Mouse (Mus musculus): ENCODE measurements at regions not wholly inside any gene's neighbourhood (a gene's known extent, or its start where the extent isn't known, plus 50 kb on each side); places are given as distances from the start of the nearest gene placed in this dataset.

- H3K36me3 ChIP-seq (ENCODE audit: insufficient read depth), result no peaks in the 10 kb centered on the region
- no peak overlapping the region for H3K9ac ChIP-seq
- no peaks in the 10 kb centered on the region for H3K9me3 ChIP-seq (ENCODE audit: low read depth, low read length)
- no peak overlapping the region for H3K4me3 ChIP-seq (ENCODE audit: low read depth, low read length)
- 92% methylated on average over 3 of the region's 3 CpGs for WGBS
- ATAC-seq (ENCODE audit: insufficient read depth) (no peak), DNase-seq (no peak)
- no peaks in the 10 kb centered on the region for H3K27me3 ChIP-seq (ENCODE audit: insufficient read depth, low read length)
- H3K4me2 ChIP-seq, result no peak overlapping the region
- H3K27ac ChIP-seq (ENCODE audit: low read depth), result no peak overlapping the region
- H3K4me1 ChIP-seq (ENCODE audit: insufficient read depth), result no peaks in the 10 kb centered on the region; the same call in 1 of the 2 replicates
- TF ChIP-seq CTCF (IDR thresholded peaks at IDR 0.05; ENCODE audit: low read depth), result no peak
Observed at GRCm38 (mm10) chr11:22690829-22691228, 169.9 kb downstream of the B3gnt2 start.

DNA sequence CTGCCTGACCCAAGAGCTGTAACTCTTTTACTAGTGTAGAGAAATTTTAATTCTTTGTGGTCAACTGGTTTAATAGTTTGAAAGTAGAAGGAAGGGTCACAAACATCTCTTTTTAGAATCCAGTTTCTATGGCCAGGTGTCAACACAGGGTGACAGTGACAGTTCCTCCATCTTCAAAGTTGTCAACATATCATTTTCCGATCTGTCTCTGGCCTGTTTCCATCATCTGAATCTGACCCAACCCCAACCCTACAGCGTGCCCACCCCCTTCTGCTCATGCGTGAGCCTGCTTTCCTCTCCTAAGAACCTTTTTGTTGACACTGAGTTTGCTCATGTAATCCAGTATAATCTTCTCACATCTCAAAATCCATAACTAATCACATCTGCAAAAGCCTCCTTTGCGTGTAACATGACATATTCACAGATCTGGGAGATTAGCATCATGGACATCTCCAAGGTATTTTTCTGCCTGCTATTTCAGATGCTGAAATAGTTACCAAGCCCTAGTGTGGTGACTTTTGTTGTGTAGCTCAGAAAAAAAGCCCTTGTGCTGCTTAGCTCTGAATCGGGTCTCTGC, 168.4 kb downstream of the B3gnt2 start:
- H3K4me1 ChIP-seq (ENCODE audit: insufficient read depth), result no peaks in the 10 kb centered on the region; the same call in 1 of the 2 replicates
- no peak for DNase-seq
- no peak overlapping the region for H3K9ac ChIP-seq
- no peaks in the 10 kb centered on the region for H3K9me3 ChIP-seq (ENCODE audit: low read depth, low read length)
- no peak overlapping the region for H3K4me2 ChIP-seq
- 74% methylated on average over 5 of the region's 5 CpGs for WGBS
- H3K27ac ChIP-seq (ENCODE audit: low read depth), result no peak overlapping the region
- no peak overlapping the region for H3K4me3 ChIP-seq (ENCODE audit: low read depth, low read length)
- H3K27me3 ChIP-seq (ENCODE audit: insufficient read depth, low read length), result no peaks in the 10 kb centered on the region
- TF ChIP-seq CTCF (IDR thresholded peaks at IDR 0.05; ENCODE audit: low read depth), result no peak
- H3K36me3 ChIP-seq (ENCODE audit: insufficient read depth), result no peaks in the 10 kb centered on the region
- ATAC-seq (ENCODE audit: insufficient read depth), result no peak

GRCm38 (mm10) chr11:22692941-22693341, 167.8 kb downstream of the B3gnt2 start:
- H3K9me3 ChIP-seq (ENCODE audit: low read depth, low read length), result no peaks in the 10 kb centered on the region
- H3K27ac ChIP-seq (ENCODE audit: low read depth), result no peak overlapping the region
- ATAC-seq (ENCODE audit: insufficient read depth) (no peak), DNase-seq (peak; percentile 21)
- WGBS, result 20% methylated on average over 1 of the region's 1 CpGs
- no peak overlapping the region for H3K9ac ChIP-seq
- H3K4me2 ChIP-seq, result no peak overlapping the region
- TF ChIP-seq CTCF (IDR thresholded peaks at IDR 0.05; ENCODE audit: low read depth), result no peak
- H3K4me3 ChIP-seq (ENCODE audit: low read depth, low read length), result no peak overlapping the region
- no peaks in the 10 kb centered on the region for H3K36me3 ChIP-seq (ENCODE audit: insufficient read depth)
- H3K27me3 ChIP-seq (ENCODE audit: insufficient read depth, low read length), result no peaks in the 10 kb centered on the region
- no peaks in the 10 kb centered on the region; the same call in 1 of the 2 replicates for H3K4me1 ChIP-seq (ENCODE audit: insufficient read depth)

GRCm38 (mm10) chr11:22693376-22693775, 167.4 kb downstream of the B3gnt2 start:
- no peaks in the 10 kb centered on the region for H3K9me3 ChIP-seq (ENCODE audit: low read depth, low read length)
- no peaks in the 10 kb centered on the region for H3K36me3 ChIP-seq (ENCODE audit: insufficient read depth)
- no peak for ATAC-seq (ENCODE audit: insufficient read depth)
- no peaks in the 10 kb centered on the region; the same call in 1 of the 2 replicates for H3K4me1 ChIP-seq (ENCODE audit: insufficient read depth)
- 85% methylated on average over 2 of the region's 2 CpGs for WGBS
- no peak overlapping the region for H3K27ac ChIP-seq (ENCODE audit: low read depth)
- H3K9ac ChIP-seq, result no peak overlapping the region
- no peak overlapping the region for H3K4me3 ChIP-seq (ENCODE audit: low read depth, low read length)
- TF ChIP-seq CTCF (IDR thresholded peaks at IDR 0.05; ENCODE audit: low read depth), result no peak
- DNase-seq, result no peak
- no peaks in the 10 kb centered on the region for H3K27me3 ChIP-seq (ENCODE audit: insufficient read depth, low read length)
- H3K4me2 ChIP-seq, result no peak overlapping the region

- no peak for DNase-seq
- Histone ChIP-seq H3K4me3 (ENCODE audit: low read depth, low read length) (no peak overlapping the region), H3K36me3 (ENCODE audit: insufficient read depth) (no peaks in the 10 kb centered on the region), H3K27me3 (ENCODE audit: insufficient read depth, low read length) (no peaks in the 10 kb centered on the region), H3K4me2 (no peak overlapping the region), H3K9me3 (ENCODE audit: low read depth, low read length) (no peaks in the 10 kb centered on the region), H3K4me1 (ENCODE audit: insufficient read depth) (no peaks in the 10 kb centered on the region; the same call in 1 of the 2 replicates), H3K9ac (no peak overlapping the region), H3K27ac (ENCODE audit: low read depth) (no peak overlapping the region)
- WGBS, result 79% methylated on average over 2 of the region's 2 CpGs
- TF ChIP-seq CTCF (IDR thresholded peaks at IDR 0.05; ENCODE audit: low read depth), result no peak
- ATAC-seq (ENCODE audit: insufficient read depth), result no peak
Observed at GRCm38 (mm10) chr11:22693984-22694383, 166.8 kb downstream of the B3gnt2 start.

GRCm38 (mm10) chr11:22694829-22695228, 165.9 kb downstream of the B3gnt2 start:
- 57% methylated on average over 5 of the region's 5 CpGs for WGBS
- no peak for TF ChIP-seq CTCF (IDR thresholded peaks at IDR 0.05; ENCODE audit: low read depth)
- DNase-seq, result no peak
- no peak overlapping the region for H3K9ac ChIP-seq
- H3K27me3 ChIP-seq (ENCODE audit: insufficient read depth, low read length), result no peaks in the 10 kb centered on the region
- H3K4me1 ChIP-seq (ENCODE audit: insufficient read depth), result no peaks in the 10 kb centered on the region; the same call in 1 of the 2 replicates
- no peaks in the 10 kb centered on the region for H3K9me3 ChIP-seq (ENCODE audit: low read depth, low read length)
- H3K27ac ChIP-seq (ENCODE audit: low read depth), result no peak overlapping the region
- H3K4me2 ChIP-seq, result no peak overlapping the region
- H3K36me3 ChIP-seq (ENCODE audit: insufficient read depth), result no peaks in the 10 kb centered on the region
- ATAC-seq (ENCODE audit: insufficient read depth), result peak; percentile 21; the same call in 1 of the 2 replicates
- H3K4me3 ChIP-seq (ENCODE audit: low read depth, low read length), result no peak overlapping the region

GRCm38 (mm10) chr11:22695237-22695636, 165.5 kb downstream of the B3gnt2 start:
- Histone ChIP-seq H3K9ac (no peak overlapping the region), H3K9me3 (ENCODE audit: low read depth, low read length) (no peaks in the 10 kb centered on the region)
- no peak for ATAC-seq (ENCODE audit: insufficient read depth)

More at GRCm38 (mm10) chr11:22695237-22695636, 165.5 kb downstream of the B3gnt2 start:
- no peak for TF ChIP-seq CTCF (IDR thresholded peaks at IDR 0.05; ENCODE audit: low read depth)
- Histone ChIP-seq H3K27ac (ENCODE audit: low read depth) (no peak overlapping the region), H3K4me1 (ENCODE audit: insufficient read depth) (no peaks in the 10 kb centered on the region; the same call in 1 of the 2 replicates), H3K36me3 (ENCODE audit: insufficient read depth) (no peaks in the 10 kb centered on the region), H3K4me3 (ENCODE audit: low read depth, low read length) (no peak overlapping the region), H3K4me2 (no peak overlapping the region), H3K27me3 (ENCODE audit: insufficient read depth, low read length) (no peaks in the 10 kb centered on the region)
- WGBS, result 91% methylated on average over 1 of the region's 1 CpGs
- peak; percentile 12 for DNase-seq

Data from lung, embryonic 14.5 days (tissue).